Mouse (Mus musculus) midbrain, embryonic 11.5 days (tissue): ENCODE measurements at regions not wholly inside any gene's neighbourhood (a gene's known extent, or its start where the extent isn't known, plus 50 kb on each side); places are given as distances from the start of the nearest gene placed in this dataset.

Experiments
- ATAC-seq: fragments of 200-750 bp; cut with Nextera tagmentation; 2 replicates; pipeline ENCODE4 v1.8.0; 2017; ENCODE audit warnings: moderate TSS enrichment, moderate library complexity; ENCODE audit not compliant: low FRiP score
- DNase-seq: peaks from one replicate; pipeline ENCODE4 v3.0.0; 2015; ENCODE audit warnings: low spot score; ENCODE audit errors: missing footprints
- H3K27ac ChIP-seq: fragments of 300-500 bp; sonication (generic); 2 replicates; pipeline ENCODE4 v1.5.1; 2014; ENCODE audit warnings: low read depth, low read length
- H3K27me3 ChIP-seq: fragments of 300-500 bp; sonication (generic); 2 replicates; pipeline ENCODE4 v1.6.1; 2014; ENCODE audit warnings: mild to moderate bottlenecking, low read length, moderate library complexity, mixed read lengths; ENCODE audit not compliant: control insufficient read depth, insufficient read depth
- H3K36me3 ChIP-seq: fragments of 300-500 bp; sonication (generic); 2 replicates; pipeline ENCODE4 v1.6.1; 2014; ENCODE audit warnings: mild to moderate bottlenecking, low read length, moderate library complexity, mixed read lengths; ENCODE audit not compliant: control insufficient read depth, insufficient read depth
- H3K4me1 ChIP-seq: fragments of 300-500 bp; sonication (generic); 2 replicates; pipeline ENCODE4 v1.6.1; 2014; ENCODE audit warnings: low read length; ENCODE audit not compliant: control insufficient read depth, insufficient read depth
- H3K4me2 ChIP-seq: fragments of 300-500 bp; sonication (generic); 2 replicates; pipeline ENCODE4 v1.6.1; 2014; ENCODE audit warnings: mild to moderate bottlenecking, moderate library complexity
- H3K4me3 ChIP-seq: fragments of 300-500 bp; sonication (generic); 2 replicates; pipeline ENCODE4 v1.5.1; 2014; ENCODE audit warnings: low read depth, low read length
- H3K9ac ChIP-seq: fragments of 300-500 bp; sonication (generic); 2 replicates; pipeline ENCODE4 v1.6.1; 2014; ENCODE audit warnings: low read length
- H3K9me3 ChIP-seq: fragments of 300-500 bp; sonication (generic); 2 replicates; pipeline ENCODE4 v1.6.1; 2016; ENCODE audit warnings: low read length; ENCODE audit not compliant: control insufficient read depth
- WGBS: fragments of 180-500 bp; shearing (Covaris S2); extraction: QIAGEN DNeasy Blood & Tissue Kit; methylation state at CpG from one replicate; pipeline ENCODE4 v1.1.7; 2014; 5-methylcytosine and 5-hydroxymethylcytosine counted together

GRCm38 (mm10) chr16:76199006-76199405, 174.6 kb downstream of the Nrip1 start:
- Histone ChIP-seq H3K4me1 (no peaks in the 10 kb centered on the region), H3K36me3 (no peaks in the 10 kb centered on the region), H3K9me3 (no peaks in the 10 kb centered on the region), H3K27me3 (no peaks in the 10 kb centered on the region), H3K4me3 (no peak overlapping the region), H3K27ac (no peak overlapping the region), H3K9ac (no peak overlapping the region), H3K4me2 (no peak overlapping the region)
- WGBS = 85% methylated on average over 3 of the region's 3 CpGs
- ATAC-seq = no peak
- DNase-seq = no peak

GRCm38 (mm10) chr16:76194291-76194690, 172.2 kb upstream of the Samsn1 start:
- ATAC-seq (no peak), DNase-seq (no peak)
- Histone ChIP-seq H3K9ac (no peak overlapping the region), H3K9me3 (no peaks in the 10 kb centered on the region), H3K27ac (no peak overlapping the region), H3K36me3 (no peaks in the 10 kb centered on the region), H3K4me3 (no peak overlapping the region), H3K4me2 (no peak overlapping the region), H3K27me3 (no peaks in the 10 kb centered on the region), H3K4me1 (no peaks in the 10 kb centered on the region)
- WGBS = 87% methylated on average over 2 of the region's 2 CpGs

- H3K27me3 ChIP-seq = no peaks in the 10 kb centered on the region
- H3K4me1 ChIP-seq = no peaks in the 10 kb centered on the region
- H3K4me2 ChIP-seq = no peak overlapping the region
- no peak overlapping the region for H3K4me3 ChIP-seq
- 92% methylated on average over 10 of the region's 10 CpGs for WGBS
- H3K36me3 ChIP-seq = no peaks in the 10 kb centered on the region
- ATAC-seq (no peak), DNase-seq (no peak)
- no peak overlapping the region for H3K27ac ChIP-seq
- H3K9me3 ChIP-seq = no peaks in the 10 kb centered on the region
- H3K9ac ChIP-seq = no peak overlapping the region
Measured at GRCm38 (mm10) chr16:76191135-76191534, 169.1 kb upstream of the Samsn1 start.

- Histone ChIP-seq H3K27ac (no peak overlapping the region), H3K4me2 (no peak overlapping the region), H3K4me3 (no peak overlapping the region), H3K4me1 (no peaks in the 10 kb centered on the region), H3K27me3 (no peaks in the 10 kb centered on the region), H3K36me3 (no peaks in the 10 kb centered on the region), H3K9ac (no peak overlapping the region), H3K9me3 (no peaks in the 10 kb centered on the region)
- no peak for ATAC-seq
- WGBS = 83% methylated on average over 2 of the region's 2 CpGs
- no peak for DNase-seq
Measured at GRCm38 (mm10) chr16:76183556-76183955, 161.5 kb upstream of the Samsn1 start.

GRCm38 (mm10) chr16:76183105-76183504, 161.0 kb upstream of the Samsn1 start:
- WGBS = 31% methylated on average over 3 of the region's 3 CpGs
- Histone ChIP-seq H3K27me3 (no peaks in the 10 kb centered on the region), H3K9me3 (no peaks in the 10 kb centered on the region), H3K9ac (no peak overlapping the region), H3K4me3 (no peak overlapping the region), H3K4me1 (no peaks in the 10 kb centered on the region), H3K4me2 (no peak overlapping the region), H3K36me3 (no peaks in the 10 kb centered on the region), H3K27ac (no peak overlapping the region)
- ATAC-seq = no peak
- DNase-seq = no peak

GRCm38 (mm10) chr16:76181596-76181995, 159.5 kb upstream of the Samsn1 start:
- no peak overlapping the region for H3K27ac ChIP-seq
- no peaks in the 10 kb centered on the region for H3K4me1 ChIP-seq
- 86% methylated on average over 3 of the region's 3 CpGs for WGBS
- DNase-seq (no peak), ATAC-seq (no peak)
- H3K27me3 ChIP-seq = no peaks in the 10 kb centered on the region
- no peak overlapping the region for H3K4me3 ChIP-seq
- H3K4me2 ChIP-seq = no peak overlapping the region
- H3K36me3 ChIP-seq = no peaks in the 10 kb centered on the region
- no peak overlapping the region for H3K9ac ChIP-seq
- no peaks in the 10 kb centered on the region for H3K9me3 ChIP-seq

GRCm38 (mm10) chr16:76167651-76168050, 145.6 kb upstream of the Samsn1 start:
- no peak for DNase-seq
- H3K36me3 ChIP-seq = no peaks in the 10 kb centered on the region
- no peak overlapping the region for H3K27ac ChIP-seq
- no peaks in the 10 kb centered on the region for H3K27me3 ChIP-seq
- H3K9me3 ChIP-seq = no peaks in the 10 kb centered on the region
- no peak overlapping the region for H3K4me2 ChIP-seq
- H3K4me1 ChIP-seq = no peaks in the 10 kb centered on the region
- H3K4me3 ChIP-seq = no peak overlapping the region
- ATAC-seq = no peak
- 62% methylated on average over 2 of the region's 2 CpGs for WGBS
- H3K9ac ChIP-seq = no peak overlapping the region

GRCm38 (mm10) chr16:76160879-76161278, 138.8 kb upstream of the Samsn1 start:
- Histone ChIP-seq H3K4me1 (no peaks in the 10 kb centered on the region), H3K4me2 (no peak overlapping the region), H3K27ac (no peak overlapping the region), H3K9me3 (no peaks in the 10 kb centered on the region), H3K27me3 (no peaks in the 10 kb centered on the region), H3K9ac (no peak overlapping the region), H3K4me3 (no peak overlapping the region), H3K36me3 (no peaks in the 10 kb centered on the region)
- no peak for ATAC-seq
- 90% methylated on average over 5 of the region's 5 CpGs for WGBS
- DNase-seq = peak; percentile 76

GRCm38 (mm10) chr16:76158585-76158984, 136.5 kb upstream of the Samsn1 start:
- no peak for ATAC-seq
- 95% methylated on average over 7 of the region's 7 CpGs for WGBS
- DNase-seq = peak; percentile 69
- no peaks in the 10 kb centered on the region for H3K4me1 ChIP-seq
- H3K36me3 ChIP-seq = no peaks in the 10 kb centered on the region
- no peaks in the 10 kb centered on the region for H3K27me3 ChIP-seq
- no peak overlapping the region for H3K27ac ChIP-seq
- H3K9me3 ChIP-seq = no peaks in the 10 kb centered on the region
- no peak overlapping the region for H3K4me2 ChIP-seq
- no peak overlapping the region for H3K4me3 ChIP-seq
- no peak overlapping the region for H3K9ac ChIP-seq
